ENCODE assay signal across 15 mouse cellular contexts in the genomic region with DNA sequence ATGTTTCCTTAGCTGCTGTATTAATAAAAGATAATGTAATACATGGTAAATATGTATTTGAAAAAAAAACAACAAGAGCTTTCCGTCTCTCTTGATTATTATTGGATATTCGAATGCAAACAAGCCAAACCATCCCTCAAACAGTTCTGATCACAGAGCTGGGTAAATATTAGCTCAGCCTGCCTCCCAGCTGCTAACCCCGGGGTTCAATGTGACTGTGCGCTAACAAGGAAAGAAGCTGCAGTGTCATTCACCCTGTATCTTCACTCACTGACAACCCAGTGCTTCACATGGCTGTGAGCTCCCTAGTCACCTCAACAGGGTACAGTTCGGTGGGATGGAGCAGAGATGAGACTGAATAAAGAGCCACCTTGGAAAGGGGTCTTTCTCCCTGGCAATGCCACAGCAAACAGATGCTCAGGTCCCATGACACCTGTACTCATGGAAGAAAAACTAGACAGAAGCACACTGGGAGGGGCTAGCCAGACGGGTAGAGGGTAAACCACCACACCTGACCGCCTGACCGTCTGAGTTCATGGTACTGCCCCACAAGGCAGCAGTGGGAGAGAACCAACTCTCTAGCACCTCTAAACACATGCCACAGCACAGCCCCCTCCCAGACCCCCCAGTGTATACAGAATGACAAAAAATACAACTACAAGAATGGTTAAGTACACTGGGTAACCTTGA.
"Had no signal": no experiment of that assay in that cellular context is flagged by ENCODE, and none has a peak within 500 bp of the region (broad histone marks: within the 10 kb centered on the region; RNA-seq: fewer than 3 reads in every experiment).

No protein-coding gene starts in this region.

- H3K9ac ChIP-seq: limb, embryonic 15.5 days; lung, embryonic 14.5 days; neural tube, embryonic 15.5 days had no signal

- H3K27ac ChIP-seq: left cerebral cortex, adult 2 months; limb, embryonic 15.5 days; midbrain, embryonic 10.5 days; neural tube, embryonic 15.5 days had no signal

- H3K27me3 ChIP-seq: limb, embryonic 15.5 days; neural tube, embryonic 15.5 days had no signal

- H3K4me1 ChIP-seq: limb, embryonic 15.5 days; midbrain, embryonic 10.5 days; neural tube, embryonic 15.5 days had no signal

- ATAC-seq: hindbrain, embryonic 16.5 days; inflammation-experienced regulatory T-cells, adult 6 months; midbrain, embryonic 16.5 days had no signal

- H3K4me2 ChIP-seq: limb, embryonic 15.5 days; lung, embryonic 14.5 days; neural tube, embryonic 15.5 days had no signal

- H3K4me3 ChIP-seq: left cerebral cortex, adult 2 months; limb, embryonic 15.5 days; midbrain, embryonic 10.5 days; neural tube, embryonic 15.5 days had no signal

- H3K9me3 ChIP-seq: limb, embryonic 15.5 days had no signal

- DNase-seq: kidney, postnatal 14 days; lung, embryonic 14.5 days; lung, postnatal 10 days; lung, postnatal 4 days; right cerebral cortex, adult 18-20 months; right cerebral cortex, postnatal 25 days; thymus, adult 18-20 months; thymus, postnatal 14 days had no signal
